ENCODE assay signal across 8 mouse cellular contexts in genomic region chr5:139371118-139371517, GRCm38 (mm10). TPM values are rescaled to one million over a fixed set of nuclear protein-coding genes. Genes with fewer than 3 reads are reported as not detected.
DNase-seq lines count a peak whose midpoint lies in the region; ATAC-seq and TF ChIP-seq lines count a peak whose summit lies in the region.

No protein-coding gene starts in this region.

- H3K9ac ChIP-seq in embryonic facial prominence, embryonic 15.5 days, result peak overlapping the region; percentile 79; the same call in 1 of the 2 replicates
- H3K9ac ChIP-seq in neural tube, embryonic 13.5 days, result peak overlapping the region; percentile 93

- TF ChIP-seq POLR2A in lung, adult 2 months (IDR thresholded peaks at IDR 0.05; ENCODE audit: borderline replicate concordance, extremely low read depth, low read depth, low read length), result no peak

- DNase-seq in lung, adult 2 months, result no peak
- no peak for DNase-seq in lung, postnatal 25 days (ENCODE audit: low spot score)
- DNase-seq in limb, embryonic 10.5 days (ENCODE audit: low spot score), result no peak
- DNase-seq in adrenal gland, postnatal 25 days, result no peak
- no peak for DNase-seq in spleen, adult 12 weeks (ENCODE audit: low spot score)
- DNase-seq in spleen, postnatal 14 days (ENCODE audit: low spot score in 2 of 2), result no peak

- no peaks in the 10 kb centered on the region for H3K36me3 ChIP-seq in embryonic facial prominence, embryonic 15.5 days
- H3K36me3 ChIP-seq in limb, embryonic 10.5 days, result no peaks in the 10 kb centered on the region
- no peaks in the 10 kb centered on the region for H3K36me3 ChIP-seq in neural tube, embryonic 13.5 days

- no peaks in the 10 kb centered on the region for H3K27me3 ChIP-seq in embryonic facial prominence, embryonic 15.5 days
- no peaks in the 10 kb centered on the region for H3K27me3 ChIP-seq in limb, embryonic 10.5 days (ENCODE audit: low read depth, poor library complexity, severe bottlenecking)
- H3K27me3 ChIP-seq in neural tube, embryonic 13.5 days, result no peaks in the 10 kb centered on the region

- H3K4me3 ChIP-seq in lung, adult 2 months (replicated peaks; ENCODE audit: extremely low read depth, low read depth, low read length), result peak overlapping the region; percentile 21
- peak overlapping the region; percentile 69 for H3K4me3 ChIP-seq in embryonic facial prominence, embryonic 15.5 days (replicated peaks)
- peak overlapping the region; percentile 77 for H3K4me3 ChIP-seq in limb, embryonic 10.5 days
- peak overlapping the region; percentile 71 for H3K4me3 ChIP-seq in neural tube, embryonic 13.5 days

- no peak for TF ChIP-seq CTCF in lung, adult 2 months (IDR thresholded peaks at IDR 0.05; ENCODE audit: insufficient read depth, low read length)

- H3K4me1 ChIP-seq in lung, adult 2 months (ENCODE audit: control insufficient read depth, insufficient read depth, low read length), result peaks cover 26% of the 10 kb centered on the region
- peaks cover 31% of the 10 kb centered on the region for H3K4me1 ChIP-seq in embryonic facial prominence, embryonic 15.5 days
- H3K4me1 ChIP-seq in limb, embryonic 10.5 days, result peaks cover 38% of the 10 kb centered on the region
- H3K4me1 ChIP-seq in neural tube, embryonic 13.5 days (replicated peaks), result peaks cover 30% of the 10 kb centered on the region

- 42% methylated on average over 5 of the region's 5 CpGs for WGBS in lung, adult 2 months
- 61% methylated on average over 5 of the region's 5 CpGs for WGBS in embryonic facial prominence, embryonic 15.5 days
- 68% methylated on average over 5 of the region's 5 CpGs for WGBS in limb, embryonic 10.5 days
- WGBS in neural tube, embryonic 13.5 days, result 60% methylated on average over 5 of the region's 5 CpGs

- H3K9me3 ChIP-seq in embryonic facial prominence, embryonic 15.5 days (replicated peaks), result no peaks in the 10 kb centered on the region
- H3K9me3 ChIP-seq in limb, embryonic 10.5 days (replicated peaks), result no peaks in the 10 kb centered on the region
- no peaks in the 10 kb centered on the region for H3K9me3 ChIP-seq in neural tube, embryonic 13.5 days

- peak overlapping the region; percentile 82; the same call in 1 of the 2 replicates for H3K27ac ChIP-seq in embryonic facial prominence, embryonic 15.5 days (replicated peaks)
- peak overlapping the region; percentile 98 for H3K27ac ChIP-seq in limb, embryonic 10.5 days
- peak overlapping the region; percentile 87; the same call in 1 of the 2 replicates for H3K27ac ChIP-seq in neural tube, embryonic 13.5 days (replicated peaks)

- peak overlapping the region; percentile 77 for H3K4me2 ChIP-seq in embryonic facial prominence, embryonic 15.5 days (replicated peaks)
- peak overlapping the region; percentile 80 for H3K4me2 ChIP-seq in neural tube, embryonic 13.5 days

- ATAC-seq in embryonic facial prominence, embryonic 15.5 days (ENCODE audit: insufficient number of reproducible peaks, low FRiP score, low TSS enrichment, low read depth), result no peak
- ATAC-seq in neural tube, embryonic 13.5 days (ENCODE audit: low read depth), result no peak

RNA-seq across cellular contexts. Expression of gene Gpr146, which starts 6.4 kb away (rescaled TPM):
- 75.7 and 93.4 TPM in 2 replicates for polyA plus RNA-seq in lung, adult 2 months (2012; rRNA removed)
- 2.9 and 3.4 TPM in 2 replicates for polyA plus RNA-seq in embryonic facial prominence, embryonic 15.5 days (2015; fragmentation: Nextera tagmentation; extraction: Ambion mirVana)
- 2.2 and 2.3 TPM in 2 replicates for polyA plus RNA-seq in limb, embryonic 10.5 days (2016; fragmentation: Nextera tagmentation; extraction: Ambion mirVana)
- 1.8 and 1.9 TPM in 2 replicates for polyA plus RNA-seq in neural tube, embryonic 13.5 days (2015; fragmentation: Nextera tagmentation; extraction: Ambion mirVana)
- 13.1 and 16.0 TPM in 2 replicates for total RNA-seq in adrenal gland, postnatal 25 days (2021)

RNA-seq across cellular contexts. Expression of gene Cyp2w1, which starts 18.7 kb away (rescaled TPM):
- 0.33 TPM in 1 of 2 replicates, not detected in the other for polyA plus RNA-seq in lung, adult 2 months (2012; rRNA removed)
- 24.0 and 32.3 TPM in 2 replicates for polyA plus RNA-seq in embryonic facial prominence, embryonic 15.5 days (2015; fragmentation: Nextera tagmentation; extraction: Ambion mirVana)
- polyA plus RNA-seq in limb, embryonic 10.5 days (2016; fragmentation: Nextera tagmentation; extraction: Ambion mirVana), result not detected in 2 replicates
- polyA plus RNA-seq in neural tube, embryonic 13.5 days (2015; fragmentation: Nextera tagmentation; extraction: Ambion mirVana), result not detected in 2 replicates
- not detected in 2 replicates for total RNA-seq in adrenal gland, postnatal 25 days (2021)

RNA-seq across cellular contexts. Expression of gene Cox19, which starts 19.9 kb away (rescaled TPM):
- 51.7 and 61.9 TPM in 2 replicates for polyA plus RNA-seq in lung, adult 2 months (2012; rRNA removed)
- polyA plus RNA-seq in embryonic facial prominence, embryonic 15.5 days (2015; fragmentation: Nextera tagmentation; extraction: Ambion mirVana), result 97.5 and 100 TPM in 2 replicates
- 110 and 118 TPM in 2 replicates for polyA plus RNA-seq in limb, embryonic 10.5 days (2016; fragmentation: Nextera tagmentation; extraction: Ambion mirVana)
- 113 and 120 TPM in 2 replicates for polyA plus RNA-seq in neural tube, embryonic 13.5 days (2015; fragmentation: Nextera tagmentation; extraction: Ambion mirVana)
- total RNA-seq in adrenal gland, postnatal 25 days (2021), result 61.7 and 66.5 TPM in 2 replicates

RNA-seq across cellular contexts. Expression of gene C130050O18Rik, which starts 34.0 kb away (rescaled TPM):
- polyA plus RNA-seq in lung, adult 2 months (2012; rRNA removed), result 7.2 and 9.0 TPM in 2 replicates
- 4.2 and 4.6 TPM in 2 replicates for polyA plus RNA-seq in embryonic facial prominence, embryonic 15.5 days (2015; fragmentation: Nextera tagmentation; extraction: Ambion mirVana)
- 0.16 and 0.56 TPM in 2 replicates for polyA plus RNA-seq in limb, embryonic 10.5 days (2016; fragmentation: Nextera tagmentation; extraction: Ambion mirVana)
- 0.38 and 0.39 TPM in 2 replicates for polyA plus RNA-seq in neural tube, embryonic 13.5 days (2015; fragmentation: Nextera tagmentation; extraction: Ambion mirVana)
- total RNA-seq in adrenal gland, postnatal 25 days (2021), result 0.49 and 0.57 TPM in 2 replicates

RNA-seq across cellular contexts. Expression of gene Adap1, which starts 45.7 kb away (rescaled TPM):
- polyA plus RNA-seq in lung, adult 2 months (2012; rRNA removed), result 12.1 and 13.8 TPM in 2 replicates
- polyA plus RNA-seq in embryonic facial prominence, embryonic 15.5 days (2015; fragmentation: Nextera tagmentation; extraction: Ambion mirVana), result 2.5 and 2.9 TPM in 2 replicates
- polyA plus RNA-seq in limb, embryonic 10.5 days (2016; fragmentation: Nextera tagmentation; extraction: Ambion mirVana), result 0.26 and 0.46 TPM in 2 replicates
- polyA plus RNA-seq in neural tube, embryonic 13.5 days (2015; fragmentation: Nextera tagmentation; extraction: Ambion mirVana), result 51.5 and 66.3 TPM in 2 replicates
- total RNA-seq in adrenal gland, postnatal 25 days (2021), result 2.4 and 4.3 TPM in 2 replicates

Comparison
In these comparisons a context has a peak if more than half of its experiments do, and no peak if none do; other contexts are left out.
1. H3K4me3 ChIP-seq: peak in every context shown above with its lines; median percentile 77 in limb, embryonic 10.5 days; 71 in neural tube, embryonic 13.5 days; 69 in embryonic facial prominence, embryonic 15.5 days; 21 in lung, adult 2 months.
2. RNA of gene Gpr146, which starts 6.4 kb away (polyA plus RNA-seq): 75.7 to 93.4 TPM in lung, adult 2 months; 2.9 to 3.4 TPM in embryonic facial prominence, embryonic 15.5 days, 2.2 to 2.3 TPM in limb, embryonic 10.5 days and 1.8 to 1.9 TPM in neural tube, embryonic 13.5 days; every median in the first group is over 10 times any median in the second.
3. RNA of gene Cyp2w1, which starts 18.7 kb away (polyA plus RNA-seq): 24.0 to 32.3 TPM in embryonic facial prominence, embryonic 15.5 days; 0.33 TPM in lung, adult 2 months, not detected in limb, embryonic 10.5 days and not detected in neural tube, embryonic 13.5 days; every median in the first group is over 10 times any median in the second.
4. Peak in every context shown above with its lines, with median percentiles within 50 percentile points of each other: H3K27ac ChIP-seq.